Mouse (Mus musculus): Measurements from ENCODE around the gene Slamf8.

DNA sequence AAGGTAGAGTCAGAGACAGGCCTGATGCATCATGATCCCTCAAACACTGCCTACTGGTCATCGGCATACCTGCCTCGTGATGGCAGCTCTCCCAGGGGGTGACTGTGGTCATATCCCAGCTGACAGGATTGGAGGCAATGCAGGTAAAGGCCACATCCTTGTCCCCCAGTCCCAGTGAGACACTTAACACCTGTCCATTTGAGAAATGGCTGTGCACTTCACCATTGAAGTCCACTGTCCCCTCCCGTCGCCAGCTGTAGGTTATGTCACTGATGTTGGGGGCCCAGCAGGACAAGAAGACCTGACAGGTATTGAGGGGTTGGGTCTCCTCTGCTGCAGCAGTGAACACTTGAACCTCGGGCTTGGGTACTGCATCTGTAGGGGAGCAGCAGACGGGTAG lies 6.1 kb downstream of the Slamf8 start:
- TF ChIP-seq POLR2A (IDR thresholded peaks at IDR 0.05; ENCODE audit: borderline replicate concordance, extremely low read depth, insufficient read depth, insufficient read length, poor library complexity, severe bottlenecking), result no peak
- no peak for TF ChIP-seq CTCF (IDR thresholded peaks at IDR 0.05; ENCODE audit: borderline replicate concordance, extremely low read depth, insufficient read depth, insufficient read length)

Measured in brain, embryonic 14.5 days (tissue).